Mouse (Mus musculus) mouse embryonic stem cell (cell line): ENCODE data around the gene Slc35b2.

ENCODE experiments used
- in situ Hi-C, 2 experiments: fragments of 300-500 bp; cut with MboI; formaldehyde crosslinking; loops; 1 replicate in 1 of 2; 3 replicates in 1 of 2; pipeline ENCODE4 v1.14.3; 2019 to 2020; ENCODE audit warnings: low sequenced_read_pairs in 2 of 2, low pct_unique_long_range_greater_than_20kb in 1 of 2, mixed read lengths in 1 of 2; ENCODE audit not compliant: unreplicated experiment in 1 of 2

The Slc35b2 gene

GRCm38 (mm10) chr17:45591701-45592605 is 28.3 kb downstream of the Slc35b2 start:
- in situ Hi-C loops = no loop called here

- in situ Hi-C loops = no loop called here
These were observed 29.1 kb downstream of the Slc35b2 start for GRCm38 (mm10) chr17:45592606-45593431.

- in situ Hi-C loops = no loop called here
These were observed 29.8 kb downstream of the Slc35b2 start for GRCm38 (mm10) chr17:45593479-45593878.

GRCm38 (mm10) chr17:45594195-45594594 is 30.5 kb downstream of the Slc35b2 start:
- in situ Hi-C loops = no loop called here

- in situ Hi-C loops = no loop called here
These were observed 31.4 kb downstream of the Slc35b2 start for GRCm38 (mm10) chr17:45594881-45595735.

- in situ Hi-C loops = no loop called here
These were observed 32.2 kb downstream of the Slc35b2 start for GRCm38 (mm10) chr17:45595736-45596390.

- in situ Hi-C loops = no loop called here
These were observed 33.1 kb downstream of the Slc35b2 start for GRCm38 (mm10) chr17:45596631-45597396.

GRCm38 (mm10) chr17:45597787-45598186 is 34.1 kb downstream of the Slc35b2 start:
- in situ Hi-C loops = no loop called here

GRCm38 (mm10) chr17:45598376-45598775 is 34.7 kb downstream of the Slc35b2 start:
- in situ Hi-C loops = no loop called here

- in situ Hi-C loops = no loop called here
These were observed 35.2 kb downstream of the Slc35b2 start for GRCm38 (mm10) chr17:45598891-45599290.

GRCm38 (mm10) chr17:45599446-45600242 is 36.0 kb downstream of the Slc35b2 start, which contains the start of gene Slc29a1:
Slc29a1 (minus strand) TSS chr17:45599606.
- in situ Hi-C loops = no loop called here

GRCm38 (mm10) chr17:45600267-45600666 is 36.6 kb downstream of the Slc35b2 start:
- in situ Hi-C loops = no loop called here

GRCm38 (mm10) chr17:45601325-45601724 is 37.7 kb downstream of the Slc35b2 start:
- in situ Hi-C loops = no loop called here

GRCm38 (mm10) chr17:45601877-45602304 is 38.2 kb downstream of the Slc35b2 start, which contains the start of gene Mymx:
Mymx (minus strand) TSS chr17:45602102.
- in situ Hi-C loops = no loop called here

GRCm38 (mm10) chr17:45602984-45603383 is 39.3 kb downstream of the Slc35b2 start:
- in situ Hi-C loops = no loop called here
